Comparison of ENCODE assay signal across 25 mouse cellular contexts in the genomic region with DNA sequence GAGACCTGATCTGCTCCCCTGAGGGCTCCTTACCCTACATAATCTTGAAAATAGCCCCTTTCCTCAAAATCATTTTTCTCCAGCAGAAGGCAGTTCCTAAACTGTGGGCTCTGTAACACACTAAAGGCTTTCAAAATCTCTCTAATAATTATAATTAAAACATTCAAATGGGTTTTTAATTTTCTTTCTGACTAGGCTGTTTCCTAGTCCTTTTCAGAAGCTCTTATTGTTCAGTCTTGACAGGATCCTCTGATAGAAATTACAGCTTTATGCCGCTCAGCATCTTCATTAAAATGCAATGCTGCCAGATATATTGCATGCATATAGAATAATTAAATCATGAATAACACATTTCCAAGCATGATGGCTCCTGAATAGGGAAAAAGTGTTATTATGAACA.
DNase-seq lines count a peak whose midpoint lies in the region; ATAC-seq and TF ChIP-seq lines count a peak whose summit lies in the region.
"Had no signal": no experiment of that assay in that cellular context is flagged by ENCODE, and none has a peak within 500 bp of the region (broad histone marks: within the 10 kb centered on the region; RNA-seq: fewer than 3 reads in every experiment).

No protein-coding gene starts in this region.

- peak overlapping the region; percentile 56 for H3K27ac ChIP-seq in forebrain, embryonic 15.5 days (replicated peaks)
- H3K27ac ChIP-seq in forebrain, embryonic 11.5 days (ENCODE audit: low read depth, low read length): no peak overlapping the region
- no peak overlapping the region for H3K27ac ChIP-seq in midbrain, embryonic 12.5 days (replicated peaks)
- H3K27ac ChIP-seq in midbrain, embryonic 11.5 days (ENCODE audit: low read depth, low read length): no peak overlapping the region
- H3K27ac ChIP-seq in forebrain, embryonic 16.5 days (ENCODE audit: low read length): no peak overlapping the region
- H3K27ac ChIP-seq in midbrain, postnatal 0 days (ENCODE audit: low read depth, low read length): no peak overlapping the region
- H3K27ac ChIP-seq: embryonic facial prominence, embryonic 13.5 days; kidney, embryonic 15.5 days; liver, embryonic 15.5 days had no signal

- H3K4me1 ChIP-seq in forebrain, embryonic 15.5 days: no peaks in the 10 kb centered on the region
- no peaks in the 10 kb centered on the region for H3K4me1 ChIP-seq in forebrain, embryonic 11.5 days (replicated peaks; ENCODE audit: control insufficient read depth, insufficient read depth, low read length)
- H3K4me1 ChIP-seq in midbrain, embryonic 12.5 days: no peaks in the 10 kb centered on the region
- no peaks in the 10 kb centered on the region for H3K4me1 ChIP-seq in midbrain, embryonic 11.5 days (ENCODE audit: control insufficient read depth, insufficient read depth, low read length)
- no peaks in the 10 kb centered on the region for H3K4me1 ChIP-seq in forebrain, embryonic 16.5 days (replicated peaks; ENCODE audit: control insufficient read depth, insufficient read depth, low read length)
- no peaks in the 10 kb centered on the region for H3K4me1 ChIP-seq in midbrain, postnatal 0 days (ENCODE audit: insufficient read depth, low read length)
- H3K4me1 ChIP-seq: embryonic facial prominence, embryonic 13.5 days; kidney, embryonic 15.5 days; liver, embryonic 15.5 days had no signal

- intact Hi-C loops in heart, postnatal 14 days (cut with DNase I): no loop called here

- H3K4me2 ChIP-seq in forebrain, embryonic 15.5 days (replicated peaks): no peak overlapping the region
- no peak overlapping the region for H3K4me2 ChIP-seq in forebrain, embryonic 11.5 days (ENCODE audit: low read depth, low read length, severe bottlenecking)
- H3K4me2 ChIP-seq in midbrain, embryonic 12.5 days (replicated peaks): no peak overlapping the region
- H3K4me2 ChIP-seq in midbrain, embryonic 11.5 days: no peak overlapping the region
- H3K4me2 ChIP-seq in forebrain, embryonic 16.5 days (ENCODE audit: low read length): no peak overlapping the region
- no peak overlapping the region for H3K4me2 ChIP-seq in midbrain, postnatal 0 days (ENCODE audit: low read depth, low read length, poor library complexity, severe bottlenecking)
- H3K4me2 ChIP-seq: embryonic facial prominence, embryonic 13.5 days; kidney, embryonic 15.5 days; liver, embryonic 15.5 days; lung, embryonic 14.5 days had no signal

- no peaks in the 10 kb centered on the region for H3K36me3 ChIP-seq in forebrain, embryonic 15.5 days
- no peaks in the 10 kb centered on the region for H3K36me3 ChIP-seq in forebrain, embryonic 11.5 days (ENCODE audit: control insufficient read depth, insufficient read depth, low read length)
- no peaks in the 10 kb centered on the region for H3K36me3 ChIP-seq in midbrain, embryonic 12.5 days
- no peaks in the 10 kb centered on the region for H3K36me3 ChIP-seq in midbrain, embryonic 11.5 days (ENCODE audit: control insufficient read depth, insufficient read depth, low read length)
- no peaks in the 10 kb centered on the region for H3K36me3 ChIP-seq in forebrain, embryonic 16.5 days (ENCODE audit: control insufficient read depth, insufficient read depth)
- no peaks in the 10 kb centered on the region for H3K36me3 ChIP-seq in midbrain, postnatal 0 days (ENCODE audit: insufficient read depth, low read length)
- H3K36me3 ChIP-seq: embryonic facial prominence, embryonic 13.5 days; kidney, embryonic 15.5 days; liver, embryonic 15.5 days had no signal

- no peak for TF ChIP-seq CTCF in midbrain, postnatal 0 days (IDR thresholded peaks at IDR 0.05)

- H3K9me3 ChIP-seq in forebrain, embryonic 15.5 days: no peaks in the 10 kb centered on the region
- H3K9me3 ChIP-seq in forebrain, embryonic 11.5 days (ENCODE audit: control insufficient read depth, low read length): no peaks in the 10 kb centered on the region
- no peaks in the 10 kb centered on the region for H3K9me3 ChIP-seq in midbrain, embryonic 12.5 days
- H3K9me3 ChIP-seq in midbrain, embryonic 11.5 days (ENCODE audit: control insufficient read depth, low read length): no peaks in the 10 kb centered on the region
- no peaks in the 10 kb centered on the region for H3K9me3 ChIP-seq in forebrain, embryonic 16.5 days (ENCODE audit: control insufficient read depth, low read length)
- no peaks in the 10 kb centered on the region for H3K9me3 ChIP-seq in midbrain, postnatal 0 days (ENCODE audit: low read length)
- H3K9me3 ChIP-seq: embryonic facial prominence, embryonic 13.5 days; kidney, embryonic 15.5 days; liver, embryonic 15.5 days had no signal

- no peak overlapping the region for H3K4me3 ChIP-seq in forebrain, embryonic 15.5 days
- no peak overlapping the region for H3K4me3 ChIP-seq in forebrain, embryonic 11.5 days (ENCODE audit: low read depth, low read length)
- H3K4me3 ChIP-seq in midbrain, embryonic 12.5 days: no peak overlapping the region
- no peak overlapping the region for H3K4me3 ChIP-seq in midbrain, embryonic 11.5 days (ENCODE audit: low read depth, low read length)
- no peak overlapping the region for H3K4me3 ChIP-seq in forebrain, embryonic 16.5 days (replicated peaks; ENCODE audit: low read length)
- H3K4me3 ChIP-seq in midbrain, postnatal 0 days (ENCODE audit: low read depth, low read length): no peak overlapping the region
- H3K4me3 ChIP-seq: embryonic facial prominence, embryonic 13.5 days; kidney, embryonic 15.5 days; liver, embryonic 15.5 days; myocyte had no signal

- no peaks in the 10 kb centered on the region for H3K27me3 ChIP-seq in forebrain, embryonic 15.5 days
- H3K27me3 ChIP-seq in forebrain, embryonic 11.5 days (ENCODE audit: control insufficient read depth, insufficient read depth, low read length): no peaks in the 10 kb centered on the region
- no peaks in the 10 kb centered on the region for H3K27me3 ChIP-seq in midbrain, embryonic 12.5 days
- H3K27me3 ChIP-seq in midbrain, embryonic 11.5 days (ENCODE audit: control insufficient read depth, insufficient read depth, low read length): no peaks in the 10 kb centered on the region
- H3K27me3 ChIP-seq in forebrain, embryonic 16.5 days (replicated peaks; ENCODE audit: control insufficient read depth, insufficient read depth, low read length): no peaks in the 10 kb centered on the region
- no peaks in the 10 kb centered on the region for H3K27me3 ChIP-seq in midbrain, postnatal 0 days (ENCODE audit: insufficient read depth, low read length)
- H3K27me3 ChIP-seq: embryonic facial prominence, embryonic 13.5 days; kidney, embryonic 15.5 days; liver, embryonic 15.5 days; Patski had no signal

- no peak for DNase-seq in forebrain, embryonic 11.5 days (ENCODE audit: low spot score)
- no peak for DNase-seq in midbrain, embryonic 11.5 days (ENCODE audit: low spot score, missing footprints)
- peak; percentile 5 for DNase-seq in midbrain, postnatal 0 days (ENCODE audit: low spot score)
- no peak for DNase-seq in heart, postnatal 14 days
- no peak for DNase-seq in right cerebral cortex, postnatal 36 days (ENCODE audit: low spot score in 2 of 2)
- DNase-seq: adrenal gland, postnatal 14 days; cerebellum, adult 18-20 months; cerebellum, postnatal 10 days; gastrocnemius, postnatal 14 days; kidney, adult 11 months; kidney, postnatal 25 days; lung, embryonic 14.5 days; lung, postnatal 14 days; retina, postnatal 1 day; right cerebral cortex, postnatal 14 days; thymus, postnatal 14 days had no signal

- ATAC-seq in forebrain, embryonic 15.5 days (replicated peaks): peak; percentile 87
- no peak for ATAC-seq in forebrain, embryonic 11.5 days (replicated peaks; ENCODE audit: low FRiP score)
- 0 out of 2 replicates have a peak, but pooled peaks have one; percentile 41 for ATAC-seq in midbrain, embryonic 12.5 days (ENCODE audit: low FRiP score, low read depth)
- ATAC-seq in midbrain, embryonic 11.5 days (ENCODE audit: low FRiP score): no peak
- peak; percentile 91 for ATAC-seq in forebrain, embryonic 16.5 days
- ATAC-seq in midbrain, postnatal 0 days (ENCODE audit: low FRiP score): no peak
- ATAC-seq: inflammation-experienced regulatory T-cells, adult 6 months; Patski had no signal

- no peak overlapping the region for H3K9ac ChIP-seq in forebrain, embryonic 15.5 days (replicated peaks)
- no peak overlapping the region for H3K9ac ChIP-seq in forebrain, embryonic 11.5 days (ENCODE audit: low read length)
- no peak overlapping the region for H3K9ac ChIP-seq in midbrain, embryonic 12.5 days (replicated peaks)
- no peak overlapping the region for H3K9ac ChIP-seq in midbrain, embryonic 11.5 days (ENCODE audit: low read length)
- H3K9ac ChIP-seq in forebrain, embryonic 16.5 days (replicated peaks; ENCODE audit: low read depth, low read length): no peak overlapping the region
- no peak overlapping the region for H3K9ac ChIP-seq in midbrain, postnatal 0 days (replicated peaks; ENCODE audit: low read length, poor library complexity, severe bottlenecking)
- H3K9ac ChIP-seq: embryonic facial prominence, embryonic 13.5 days; kidney, embryonic 15.5 days; liver, embryonic 15.5 days; lung, embryonic 14.5 days had no signal

- 51% methylated on average over 1 of the region's 1 CpGs for WGBS in forebrain, embryonic 15.5 days
- 70% methylated on average over 1 of the region's 1 CpGs for WGBS in forebrain, embryonic 11.5 days
- WGBS in midbrain, embryonic 12.5 days: 81% methylated on average over 1 of the region's 1 CpGs
- WGBS in midbrain, embryonic 11.5 days: 83% methylated on average over 1 of the region's 1 CpGs
- 40% methylated on average over 1 of the region's 1 CpGs for WGBS in forebrain, embryonic 16.5 days
- WGBS in midbrain, postnatal 0 days: 45% methylated on average over 1 of the region's 1 CpGs

Comparison
In these comparisons a context has a peak if more than half of its experiments do, and no peak if none do; other contexts are left out.
1. ATAC-seq: peak in forebrain, embryonic 15.5 days (single experiment), midbrain, embryonic 12.5 days (single experiment) and forebrain, embryonic 16.5 days (single experiment); none in forebrain, embryonic 11.5 days (single experiment), midbrain, embryonic 11.5 days (single experiment) and midbrain, postnatal 0 days (single experiment).